12 mouse cellular contexts compared by ENCODE assay signal in the genomic region with DNA sequence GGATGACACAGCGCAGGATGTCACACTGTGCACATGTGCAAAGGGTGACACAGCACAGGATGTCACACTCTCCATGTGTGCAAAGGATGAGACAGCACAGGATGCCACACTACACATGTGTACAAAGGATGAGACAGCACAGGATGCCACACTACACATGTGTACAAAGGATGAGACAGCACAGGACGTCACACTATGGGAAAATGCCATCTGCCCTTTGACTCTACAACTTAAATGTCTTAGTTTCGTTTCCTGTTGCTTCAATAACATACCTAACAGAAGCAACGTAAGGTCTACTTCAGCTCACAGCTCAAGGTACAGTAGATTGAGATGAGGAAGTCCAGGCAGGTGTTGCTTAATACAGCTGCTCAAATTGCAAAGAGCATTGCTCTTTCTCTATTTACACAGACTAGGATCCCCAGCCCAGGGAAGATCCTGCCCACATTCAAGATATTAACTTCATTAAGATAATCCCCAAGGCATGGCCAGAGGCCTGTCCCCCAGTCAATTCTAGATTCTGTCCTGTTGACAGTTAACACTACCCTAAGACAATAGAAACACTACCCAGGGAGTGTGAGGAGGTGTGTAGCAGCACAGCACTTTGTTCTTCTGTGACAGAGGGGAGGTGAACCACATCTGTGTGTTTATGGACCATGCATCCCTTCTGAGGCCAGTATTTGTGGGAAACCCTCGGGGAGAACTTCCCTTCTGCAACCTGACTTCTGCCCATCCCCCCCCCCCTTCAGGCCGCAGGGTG.
DNase-seq lines count a peak whose midpoint lies in the region; ATAC-seq and TF ChIP-seq lines count a peak whose summit lies in the region.
"Had no signal": no experiment of that assay in that cellular context is flagged by ENCODE, and none has a peak within 500 bp of the region (broad histone marks: within the 10 kb centered on the region; RNA-seq: fewer than 3 reads in every experiment).

No protein-coding gene starts in this region.

- peak overlapping the region; percentile 43; the same call in 1 of the 2 replicates for H3K27ac ChIP-seq in heart, embryonic 16.5 days (ENCODE audit: low read length)
- H3K27ac ChIP-seq in heart, embryonic 10.5 days = no peak overlapping the region
- no peak overlapping the region for H3K27ac ChIP-seq in hindbrain, postnatal 0 days
- no peak overlapping the region for H3K27ac ChIP-seq in midbrain, embryonic 16.5 days (ENCODE audit: low read length)
- H3K27ac ChIP-seq: hindbrain, embryonic 13.5 days had no signal

- DNase-seq in heart, embryonic 10.5 days (ENCODE audit: low spot score) = no peak
- DNase-seq in A20 (ENCODE audit: low read depth, low spot score) = peak; percentile 48
- DNase-seq in hindbrain, postnatal 0 days (ENCODE audit: low spot score) = no peak
- no peak for DNase-seq in heart, postnatal 4 days
- DNase-seq: lung, adult 18-20 months; right cerebral cortex, postnatal 25 days had no signal

- H3K4me1 ChIP-seq in heart, embryonic 16.5 days (ENCODE audit: control insufficient read depth, insufficient read depth, low read length) = no peaks in the 10 kb centered on the region
- H3K4me1 ChIP-seq in heart, embryonic 10.5 days = 0 out of 2 replicates have a peak, but pooled peaks cover 3% of the 10 kb centered on the region
- no peaks in the 10 kb centered on the region for H3K4me1 ChIP-seq in hindbrain, postnatal 0 days (ENCODE audit: insufficient read depth, low read length)
- H3K4me1 ChIP-seq in midbrain, embryonic 16.5 days (ENCODE audit: control insufficient read depth, insufficient read depth, low read length) = no peaks in the 10 kb centered on the region
- H3K4me1 ChIP-seq: hindbrain, embryonic 13.5 days had no signal

- H3K4me2 ChIP-seq in heart, embryonic 16.5 days (ENCODE audit: low read depth, low read length) = no peak overlapping the region
- no peak overlapping the region for H3K4me2 ChIP-seq in hindbrain, postnatal 0 days (ENCODE audit: low read depth, low read length)
- no peak overlapping the region for H3K4me2 ChIP-seq in midbrain, embryonic 16.5 days (ENCODE audit: low read length)
- H3K4me2 ChIP-seq: hindbrain, embryonic 13.5 days had no signal

- H3K9me3 ChIP-seq in heart, embryonic 16.5 days (replicated peaks; ENCODE audit: control insufficient read depth, low read length) = no peaks in the 10 kb centered on the region
- H3K9me3 ChIP-seq in heart, embryonic 10.5 days = no peaks in the 10 kb centered on the region
- H3K9me3 ChIP-seq in hindbrain, postnatal 0 days (ENCODE audit: low read length) = no peaks in the 10 kb centered on the region
- no peaks in the 10 kb centered on the region for H3K9me3 ChIP-seq in midbrain, embryonic 16.5 days (replicated peaks; ENCODE audit: control insufficient read depth, low read length, poor library complexity, severe bottlenecking)
- H3K9me3 ChIP-seq: hindbrain, embryonic 13.5 days had no signal

- no peaks in the 10 kb centered on the region for H3K27me3 ChIP-seq in heart, embryonic 16.5 days (ENCODE audit: control insufficient read depth, insufficient read depth, low read length)
- no peaks in the 10 kb centered on the region for H3K27me3 ChIP-seq in heart, embryonic 10.5 days (ENCODE audit: insufficient read depth, poor library complexity, severe bottlenecking)
- no peaks in the 10 kb centered on the region for H3K27me3 ChIP-seq in hindbrain, postnatal 0 days (ENCODE audit: insufficient read depth, low read length)
- H3K27me3 ChIP-seq in midbrain, embryonic 16.5 days (ENCODE audit: control insufficient read depth, insufficient read depth, low read depth, low read length) = no peaks in the 10 kb centered on the region
- H3K27me3 ChIP-seq: hindbrain, embryonic 13.5 days had no signal

- no peak for TF ChIP-seq CTCF in hindbrain, postnatal 0 days (IDR thresholded peaks at IDR 0.05; ENCODE audit: low read depth)

- no peak overlapping the region for H3K9ac ChIP-seq in heart, embryonic 16.5 days (ENCODE audit: low read length)
- H3K9ac ChIP-seq in hindbrain, postnatal 0 days (replicated peaks; ENCODE audit: low read length) = no peak overlapping the region
- H3K9ac ChIP-seq in midbrain, embryonic 16.5 days (ENCODE audit: low read depth, low read length) = no peak overlapping the region
- H3K9ac ChIP-seq: hindbrain, embryonic 13.5 days had no signal

- ATAC-seq in heart, embryonic 16.5 days (replicated peaks; ENCODE audit: extremely low read depth, insufficient read depth, low FRiP score) = peak; percentile 63; the same call in 1 of the 2 replicates
- peak; percentile 94 for ATAC-seq in inflammation-experienced regulatory T-cells, adult 6 months
- ATAC-seq in neutrophil, adult 5-6 weeks (ENCODE audit: extremely low read depth, insufficient number of reproducible peaks, low FRiP score, poor library complexity, severe bottlenecking) = peak; percentile 86
- ATAC-seq in hindbrain, postnatal 0 days = no peak
- no peak for ATAC-seq in midbrain, embryonic 16.5 days

- 61% methylated on average over 6 of the region's 6 CpGs for WGBS in heart, embryonic 16.5 days
- WGBS in heart, embryonic 10.5 days = 64% methylated on average over 6 of the region's 6 CpGs
- WGBS in hindbrain, postnatal 0 days = 81% methylated on average over 6 of the region's 6 CpGs
- 70% methylated on average over 6 of the region's 6 CpGs for WGBS in midbrain, embryonic 16.5 days

- no peaks in the 10 kb centered on the region for H3K36me3 ChIP-seq in heart, embryonic 16.5 days (ENCODE audit: control insufficient read depth, insufficient read depth)
- no peaks in the 10 kb centered on the region for H3K36me3 ChIP-seq in heart, embryonic 10.5 days
- H3K36me3 ChIP-seq in hindbrain, postnatal 0 days (ENCODE audit: insufficient read depth, low read length) = no peaks in the 10 kb centered on the region
- H3K36me3 ChIP-seq in midbrain, embryonic 16.5 days (ENCODE audit: control insufficient read depth, insufficient read depth, low read length) = no peaks in the 10 kb centered on the region
- H3K36me3 ChIP-seq: hindbrain, embryonic 13.5 days had no signal

- no peak overlapping the region for H3K4me3 ChIP-seq in heart, embryonic 16.5 days (ENCODE audit: low read length)
- H3K4me3 ChIP-seq in heart, embryonic 10.5 days = no peak overlapping the region
- no peak overlapping the region for H3K4me3 ChIP-seq in hindbrain, postnatal 0 days (ENCODE audit: low read length)
- no peak overlapping the region for H3K4me3 ChIP-seq in midbrain, embryonic 16.5 days (ENCODE audit: low read depth, low read length)
- H3K4me3 ChIP-seq: hindbrain, embryonic 13.5 days; myocyte had no signal

Comparison
In these comparisons a context has a peak if more than half of its experiments do, and no peak if none do; other contexts are left out.
1. ATAC-seq: peak in heart, embryonic 16.5 days (single experiment), inflammation-experienced regulatory T-cells, adult 6 months (single experiment) and neutrophil, adult 5-6 weeks (single experiment); none in hindbrain, postnatal 0 days (single experiment) and midbrain, embryonic 16.5 days (single experiment).